Mouse (Mus musculus) cerebellum, postnatal 36 days (tissue): ENCODE measurements around the gene Scp2.

Experiments used
- DNase-seq, 2 experiments: peaks; one replicate each; pipeline ENCODE4 v3.0.0; 2021 to 2022; ENCODE audit warnings: mixed read lengths in 2 of 2

Scp2 gene

GRCm38 (mm10) chr4:108059601-108060379 lies 85.0 kb downstream of the Scp2 start:
- no peak for DNase-seq

DNA sequence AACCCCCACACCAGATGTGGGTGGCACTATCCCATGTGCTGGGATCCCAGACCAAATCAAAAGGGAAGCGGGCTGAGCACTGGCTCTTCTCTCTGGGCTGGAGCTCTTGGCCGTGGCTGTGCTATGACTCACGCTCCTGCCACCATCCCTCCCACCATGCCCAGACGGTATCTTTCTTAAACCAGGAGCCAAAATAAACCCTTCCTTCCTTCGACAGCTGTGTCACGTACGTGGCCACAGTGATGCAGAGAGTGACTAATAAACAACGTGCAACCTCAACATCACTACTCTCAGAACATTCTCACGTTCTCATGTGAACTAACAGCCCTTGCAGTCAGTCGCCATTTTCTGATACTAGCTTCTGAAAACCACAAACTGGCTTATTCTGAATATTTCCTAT lies 86.6 kb downstream of the Scp2 start:
- DNase-seq = peak; percentile 17 to 26

DNA sequence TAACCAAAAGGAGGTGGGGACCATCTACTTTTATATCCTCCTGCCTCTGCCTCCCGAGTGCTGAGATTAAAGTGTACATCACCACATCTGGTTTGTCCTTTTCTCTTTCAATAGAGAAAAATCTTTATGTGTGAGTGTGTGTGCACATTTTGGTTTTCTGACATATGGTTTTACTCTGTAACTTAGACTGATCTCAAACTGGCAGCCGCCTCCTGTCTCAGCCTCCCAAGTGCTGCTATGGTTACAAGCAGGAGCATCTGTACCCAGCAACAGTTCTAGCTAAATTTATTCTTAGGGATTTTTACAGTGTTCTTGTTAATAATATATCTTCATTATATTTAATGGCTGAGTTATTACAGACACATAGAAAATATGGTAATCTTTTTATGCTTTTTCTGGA lies 87.6 kb downstream of the Scp2 start:
- no peak for DNase-seq

- no peak for DNase-seq
These were observed 88.9 kb downstream of the Scp2 start for GRCm38 (mm10) chr4:108055873-108056272.

DNA sequence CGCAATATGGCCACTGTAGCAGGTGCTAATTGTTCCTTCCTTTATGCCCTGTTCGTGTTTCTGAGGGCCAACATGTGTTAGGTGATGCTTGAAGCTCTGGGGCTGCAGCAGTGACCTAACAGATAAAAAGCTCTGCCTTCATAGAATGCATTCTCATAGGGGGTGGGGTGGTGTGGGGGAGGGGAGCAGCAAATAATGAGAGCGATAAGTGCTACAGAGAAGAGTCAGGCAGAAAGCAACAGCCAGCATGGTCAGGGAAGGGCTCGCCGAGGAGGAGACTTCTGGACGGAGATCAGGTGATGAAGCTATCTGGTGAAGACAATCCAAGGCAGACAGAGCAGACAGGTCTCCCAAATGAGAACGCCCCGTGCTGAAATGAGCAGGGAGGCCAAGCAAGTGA lies 92.1 kb downstream of the Scp2 start:
- no peak for DNase-seq

GRCm38 (mm10) chr4:108051687-108052274 lies 93.0 kb downstream of the Scp2 start:
- DNase-seq = peak; percentile 60 to 65

DNA sequence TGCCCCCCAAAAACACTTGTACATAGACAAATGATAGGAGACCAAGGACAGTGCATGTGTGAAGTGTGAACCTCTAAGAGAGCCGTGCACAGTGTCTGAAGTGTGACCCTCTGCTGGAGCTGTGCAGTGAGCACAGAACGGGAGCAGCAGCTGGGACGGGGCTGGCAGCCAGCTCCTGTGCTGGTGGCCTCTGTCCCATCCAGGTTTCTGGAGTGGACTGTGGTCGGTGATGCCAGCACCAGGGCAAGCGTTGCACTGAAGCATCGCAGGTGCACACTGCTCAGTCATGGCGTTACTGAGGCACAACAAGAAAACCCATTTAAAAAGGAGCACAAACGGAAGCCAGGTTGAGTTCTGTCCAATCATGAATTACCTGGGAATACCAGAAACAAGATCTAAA lies 98.7 kb downstream of the Scp2 start:
- DNase-seq = no peak

- DNase-seq = peak in 1 of 2 experiments; percentile 24
These were observed 99.4 kb downstream of the Scp2 start for GRCm38 (mm10) chr4:108045136-108046107.

GRCm38 (mm10) chr4:108037027-108037426 lies 107.8 kb downstream of the Scp2 start:
- DNase-seq = no peak

GRCm38 (mm10) chr4:108033041-108033764 lies 111.6 kb downstream of the Scp2 start:
- DNase-seq = no peak

- no peak for DNase-seq
These were observed 112.4 kb downstream of the Scp2 start for GRCm38 (mm10) chr4:108032352-108032849.

DNA sequence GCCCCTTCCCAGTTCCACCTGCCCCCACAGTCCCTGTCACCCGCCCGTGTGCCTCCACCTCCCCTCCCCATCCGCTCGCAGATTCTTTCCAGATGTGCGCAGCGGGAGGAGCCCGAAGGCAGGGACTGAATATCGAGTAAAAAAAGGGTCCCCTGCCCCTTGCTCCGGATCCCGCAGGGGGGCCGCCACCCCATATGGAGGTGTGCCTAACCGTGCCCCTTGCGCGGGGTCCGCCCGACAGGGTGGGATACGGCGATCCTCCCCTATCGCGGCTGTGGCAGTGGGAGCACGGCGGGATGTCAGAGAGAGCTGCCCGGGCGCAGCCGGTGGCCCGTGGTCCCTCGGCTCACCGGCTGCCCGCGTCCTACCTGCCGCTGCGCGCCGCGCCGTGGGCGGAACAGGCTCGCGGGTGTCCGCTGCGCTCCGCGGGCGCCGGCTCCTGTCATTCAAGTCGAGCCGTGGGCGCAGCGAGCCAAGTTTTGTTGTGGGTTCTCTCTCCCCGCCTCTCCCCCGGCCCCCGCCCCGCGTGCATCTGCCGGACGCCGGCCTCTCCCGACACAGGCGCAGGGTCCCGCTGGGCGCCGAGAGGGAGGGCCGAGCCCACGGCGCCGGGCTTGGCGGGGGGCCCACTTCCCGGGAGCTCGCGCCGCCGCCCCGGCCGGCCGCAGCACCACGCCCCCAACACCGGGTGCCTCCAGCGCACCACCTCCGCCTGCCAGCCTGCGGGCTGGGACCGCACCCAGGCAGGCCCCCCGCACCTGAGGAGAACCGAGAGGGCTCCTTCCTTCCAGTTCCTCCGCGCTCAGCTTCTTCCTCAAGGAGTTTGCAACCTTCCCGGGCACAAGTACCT lies 113.1 kb downstream of the Scp2 start:
- peak in 1 of 2 experiments; percentile 40 for DNase-seq

DNA sequence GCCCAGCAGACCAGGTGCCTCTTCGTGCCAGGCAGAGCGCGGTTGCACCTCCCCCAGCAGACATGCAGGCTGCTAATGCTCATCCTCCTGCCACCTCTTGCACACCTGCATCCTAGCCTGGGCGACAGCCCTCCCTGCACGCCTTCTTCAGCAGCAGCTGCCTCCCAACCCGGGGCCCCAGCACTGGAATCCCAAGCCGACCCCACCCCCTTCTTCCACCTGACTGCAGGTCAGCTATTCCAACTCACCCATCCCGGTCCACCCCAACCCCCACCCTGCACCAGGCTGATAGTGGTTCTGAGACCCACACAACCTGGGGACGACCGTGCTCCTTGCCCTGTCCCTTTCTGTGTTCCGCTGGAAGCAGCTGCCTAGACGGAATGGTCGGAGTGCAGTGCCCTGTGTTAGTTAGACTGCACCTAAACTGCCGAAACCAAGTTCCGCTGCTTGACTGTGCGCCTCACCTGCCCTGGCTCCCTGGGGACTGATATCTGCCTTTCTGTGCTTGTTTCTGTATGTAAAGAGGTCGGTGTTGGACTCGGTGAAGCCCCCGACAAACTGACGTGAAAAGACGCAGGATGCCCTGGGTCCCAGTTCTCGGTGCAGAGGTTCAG lies 113.8 kb downstream of the Scp2 start:
- no peak for DNase-seq

- DNase-seq = no peak
These were observed 118.6 kb downstream of the Scp2 start for GRCm38 (mm10) chr4:108026193-108026592.

- no peak for DNase-seq
These were observed 119.5 kb downstream of the Scp2 start for GRCm38 (mm10) chr4:108025269-108025668.

DNA sequence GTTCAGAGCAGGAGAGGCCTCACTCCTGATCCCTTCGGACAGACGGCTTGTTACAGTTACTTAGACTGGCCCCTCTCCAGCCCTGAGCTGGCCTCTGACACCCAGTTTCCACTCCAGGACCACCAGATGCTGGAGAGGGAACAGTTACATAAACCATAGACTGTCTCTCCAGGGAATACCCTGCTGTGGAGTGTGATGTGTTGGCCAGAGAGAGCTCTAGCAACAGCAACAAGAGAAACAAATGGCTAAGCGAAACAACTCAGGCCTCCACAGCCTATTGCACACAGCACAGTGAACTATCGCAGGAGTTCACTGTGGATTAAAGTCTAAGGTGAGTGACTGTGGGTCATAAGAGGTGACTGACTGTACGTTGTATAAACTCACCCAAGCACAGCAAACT lies 120.2 kb downstream of the Scp2 start:
- no peak for DNase-seq

DNA sequence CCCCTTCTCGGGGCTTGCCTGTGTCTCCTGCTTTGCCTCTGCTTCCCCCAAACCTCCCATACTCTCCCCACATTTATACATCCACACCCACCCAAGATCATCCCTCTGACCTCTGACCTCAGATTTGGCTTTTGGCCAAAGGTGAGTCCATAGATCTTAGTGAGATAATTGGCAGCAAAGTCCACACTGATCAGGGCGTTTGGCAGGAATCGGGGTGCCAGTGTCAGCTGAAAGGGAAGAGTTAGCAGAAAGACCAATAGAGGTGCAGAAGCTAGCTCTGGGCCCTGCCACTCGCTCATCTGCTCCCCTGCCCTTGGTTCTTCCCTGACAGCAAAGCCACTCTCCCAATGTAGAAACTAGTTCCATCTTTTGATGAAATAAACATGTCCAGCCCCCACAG lies 121.6 kb downstream of the Scp2 start:
- no peak for DNase-seq

GRCm38 (mm10) chr4:108020178-108020577 lies 124.6 kb downstream of the Scp2 start:
- DNase-seq = no peak

- DNase-seq = no peak
These were observed 125.6 kb downstream of the Scp2 start for GRCm38 (mm10) chr4:108018961-108019921.
